Mouse (Mus musculus) MEL (cell line): ENCODE results near the gene Ofd1. TPM values are rescaled to one million over a fixed set of nuclear protein-coding genes. Genes with fewer than 3 reads are reported as not detected.

Source experiments
- DNase-seq: peaks from one replicate; pipeline ENCODE4 v3.0.0; 2011; ENCODE audit warnings: low read depth, low spot score
- H3K27ac ChIP-seq: 2 replicates; pipeline ENCODE4 v1.5.1; 2012; ENCODE audit warnings: low read depth, mild to moderate bottlenecking, control low read depth, low read length, moderate library complexity; ENCODE audit not compliant: control insufficient read depth
- H3K27me3 ChIP-seq, 2 experiments: fragments of 150-350 bp in 1 of 2; sonication (generic) in 1 of 2; 2 replicates each; pipeline ENCODE4 v1.6.1; 2012; ENCODE audit warnings: low read length in 2 of 2, mild to moderate bottlenecking in 2 of 2, improper control_type of control experiment in 1 of 2, moderate library complexity in 1 of 2; ENCODE audit not compliant: insufficient read depth in 2 of 2, control insufficient read depth in 1 of 2
- H3K36me3 ChIP-seq, 2 experiments: 2 replicates each; pipeline ENCODE4 v1.6.1; 2012 to 2014; ENCODE audit warnings: low read length in 2 of 2, improper control_type of control experiment in 1 of 2, inconsistent platforms in 1 of 2, mild to moderate bottlenecking in 1 of 2; ENCODE audit not compliant: insufficient read depth in 2 of 2, control insufficient read depth in 1 of 2
- H3K4me1 ChIP-seq, 2 experiments: fragments of 150-350 bp in 1 of 2; sonication (generic) in 1 of 2; 2 replicates each; pipeline ENCODE4 v1.6.1; 2012; ENCODE audit warnings: low read length in 2 of 2, improper control_type of control experiment in 1 of 2, mild to moderate bottlenecking in 1 of 2; ENCODE audit not compliant: insufficient read depth in 2 of 2, control insufficient read depth in 1 of 2
- H3K4me3 ChIP-seq, 2 experiments: fragments of 150-350 bp in 1 of 2; sonication (generic) in 1 of 2; 2 replicates each; pipeline ENCODE4 v1.5.1; 2012; ENCODE audit warnings: low read depth in 2 of 2, low read length in 2 of 2, mild to moderate bottlenecking in 2 of 2, moderate library complexity in 2 of 2, control low read depth in 1 of 2, improper control_type of control experiment in 1 of 2; ENCODE audit not compliant: control insufficient read depth in 1 of 2, insufficient read depth in 1 of 2
- H3K79me2 ChIP-seq: 2 replicates; pipeline ENCODE4 v1.6.1; 2012; ENCODE audit warnings: mild to moderate bottlenecking, low read length, moderate library complexity; ENCODE audit not compliant: control insufficient read depth, poor library complexity, insufficient read depth
- H3K9ac ChIP-seq: 2 replicates; pipeline ENCODE4 v1.6.1; 2012; ENCODE audit warnings: low read depth, mild to moderate bottlenecking, control low read depth, low read length, moderate library complexity; ENCODE audit not compliant: control insufficient read depth, poor library complexity, severe bottlenecking
- H3K9me3 ChIP-seq: fragments of 150-350 bp; sonication (generic); replicated peaks from 2 replicates; pipeline ENCODE4 v1.6.1; 2012; ENCODE audit warnings: mild to moderate bottlenecking, low read length, improper control_type of control experiment, moderate library complexity; ENCODE audit not compliant: insufficient read depth
- CHD1 ChIP-seq: IDR thresholded peaks from 2 replicates; pipeline ENCODE4 v1.6.1; 2012; ENCODE audit warnings: low read depth, mild to moderate bottlenecking, inconsistent platforms, low read length, improper control_type of control experiment
- CHD2 ChIP-seq: IDR thresholded peaks from 2 replicates; pipeline ENCODE4 v1.6.1; 2011; ENCODE audit warnings: low read length, improper control_type of control experiment
- CTCF ChIP-seq, 3 experiments: IDR thresholded peaks in 2 of 3; conservative IDR thresholded peaks in 1 of 3; 2 replicates each; pipeline ENCODE4 v1.5.1; 2011 to 2012; ENCODE audit warnings: low read length in 3 of 3, low read depth in 2 of 3, mild to moderate bottlenecking in 2 of 3, improper control_type of control experiment in 1 of 3, inconsistent platforms in 1 of 3, mixed read lengths in 1 of 3, moderate library complexity in 1 of 3; ENCODE audit not compliant: control insufficient read depth in 1 of 3, insufficient read depth in 1 of 3, poor library complexity in 1 of 3, severe bottlenecking in 1 of 3
- ELF1 ChIP-seq: IDR thresholded peaks from 2 replicates; pipeline ENCODE4 v1.6.1; 2014; ENCODE audit warnings: low read depth, mild to moderate bottlenecking, inconsistent platforms, low read length, improper control_type of control experiment, moderate library complexity
- EP300 ChIP-seq, 2 experiments: IDR thresholded peaks; 2 replicates each; pipeline ENCODE4 v1.6.1; 2011; ENCODE audit warnings: improper control_type of control experiment in 2 of 2, low read length in 2 of 2, low read depth in 1 of 2, mild to moderate bottlenecking in 1 of 2
- ETS1 ChIP-seq: IDR thresholded peaks from 2 replicates; pipeline ENCODE4 v1.6.1; 2012; ENCODE audit warnings: low read depth, mild to moderate bottlenecking, inconsistent platforms, low read length, improper control_type of control experiment, moderate library complexity
- GABPA ChIP-seq: IDR thresholded peaks from 2 replicates; pipeline ENCODE4 v1.6.1; 2012; ENCODE audit warnings: low read depth, mild to moderate bottlenecking, inconsistent platforms, low read length, improper control_type of control experiment, moderate library complexity
- GATA1 ChIP-seq: IDR thresholded peaks from 2 replicates; pipeline ENCODE4 v1.6.1; 2011; ENCODE audit warnings: low read depth, low read length, improper control_type of control experiment
- HCFC1 ChIP-seq: IDR thresholded peaks from 2 replicates; pipeline ENCODE4 v1.6.1; 2012; ENCODE audit warnings: low read depth, mild to moderate bottlenecking, inconsistent platforms, low read length, improper control_type of control experiment, moderate library complexity
- JUND ChIP-seq: IDR thresholded peaks from 2 replicates; pipeline ENCODE4 v1.6.1; 2011; ENCODE audit warnings: low read depth, mild to moderate bottlenecking, improper control_type of control experiment, low read length
- KAT2A ChIP-seq: conservative IDR thresholded peaks from 2 replicates; pipeline ENCODE4 v1.6.1; 2012; ENCODE audit warnings: low read depth, low read length, improper control_type of control experiment, inconsistent platforms
- MAFK ChIP-seq: IDR thresholded peaks from 2 replicates; pipeline ENCODE4 v1.6.1; 2011; ENCODE audit warnings: low read depth, mild to moderate bottlenecking, low read length, improper control_type of control experiment, borderline replicate concordance
- MAX ChIP-seq: IDR thresholded peaks from 2 replicates; pipeline ENCODE4 v1.6.1; 2011; ENCODE audit warnings: low read length, improper control_type of control experiment
- MEF2A ChIP-seq: IDR thresholded peaks from 2 replicates; pipeline ENCODE4 v1.6.1; 2014; ENCODE audit warnings: low read depth, mild to moderate bottlenecking, inconsistent platforms, low read length, improper control_type of control experiment; ENCODE audit not compliant: poor library complexity, insufficient replicate concordance, severe bottlenecking; ENCODE audit errors: extremely low read depth
- MXI1 ChIP-seq: IDR thresholded peaks from 2 replicates; pipeline ENCODE4 v1.6.1; 2011; ENCODE audit warnings: mild to moderate bottlenecking, low read depth, low read length, improper control_type of control experiment
- MYB ChIP-seq: IDR thresholded peaks from 2 replicates; pipeline ENCODE4 v1.6.1; 2011; ENCODE audit warnings: mild to moderate bottlenecking, low read depth, low read length, improper control_type of control experiment
- MYC ChIP-seq: IDR thresholded peaks from 2 replicates; pipeline ENCODE4 v1.6.1; 2011; ENCODE audit warnings: low read depth, mild to moderate bottlenecking, low read length, improper control_type of control experiment, moderate library complexity
- NRF1 ChIP-seq: IDR thresholded peaks from 2 replicates; pipeline ENCODE4 v1.6.1; 2014; ENCODE audit warnings: low read depth, mild to moderate bottlenecking, inconsistent platforms, low read length, improper control_type of control experiment, moderate library complexity; ENCODE audit not compliant: poor library complexity, insufficient read depth, severe bottlenecking
- POLR2A ChIP-seq, 2 experiments: IDR thresholded peaks; 2 replicates each; pipeline ENCODE4 v1.6.1; 2011 to 2012; ENCODE audit warnings: low read length in 2 of 2, mild to moderate bottlenecking in 2 of 2, control low read depth in 1 of 2, improper control_type of control experiment in 1 of 2, low read depth in 1 of 2, moderate library complexity in 1 of 2; ENCODE audit not compliant: control insufficient read depth in 1 of 2, insufficient read depth in 1 of 2, poor library complexity in 1 of 2
- POLR2AphosphoS5 ChIP-seq: IDR thresholded peaks from 2 replicates; pipeline ENCODE4 v1.6.1; 2012; ENCODE audit warnings: low read depth, borderline replicate concordance, mild to moderate bottlenecking, inconsistent platforms, low read length, moderate library complexity, mixed read lengths
- RAD21 ChIP-seq: IDR thresholded peaks from 2 replicates; pipeline ENCODE4 v1.6.1; 2011; ENCODE audit warnings: mild to moderate bottlenecking, low read depth, low read length, improper control_type of control experiment
- RCOR1 ChIP-seq: IDR thresholded peaks from 2 replicates; pipeline ENCODE4 v1.6.1; 2012; ENCODE audit warnings: low read depth, mild to moderate bottlenecking, inconsistent platforms, low read length, improper control_type of control experiment
- SMC3 ChIP-seq: IDR thresholded peaks from 2 replicates; pipeline ENCODE4 v1.6.1; 2011; ENCODE audit warnings: low read depth, low read length, improper control_type of control experiment
- TBP ChIP-seq: IDR thresholded peaks from 2 replicates; pipeline ENCODE4 v1.8.0; 2011; ENCODE audit warnings: low read depth, low read length, improper control_type of control experiment
- ZKSCAN1 ChIP-seq: IDR thresholded peaks from 2 replicates; pipeline ENCODE4 v1.6.1; 2012; ENCODE audit warnings: low read depth, mild to moderate bottlenecking, inconsistent platforms, low read length, improper control_type of control experiment, moderate library complexity
- ZMIZ1 ChIP-seq: IDR thresholded peaks from 2 replicates; pipeline ENCODE4 v1.6.1; 2012; ENCODE audit warnings: low read depth, mild to moderate bottlenecking, inconsistent platforms, low read length, improper control_type of control experiment, moderate library complexity
- ZNF384 ChIP-seq: IDR thresholded peaks from 2 replicates; pipeline ENCODE4 v1.6.1; 2012; ENCODE audit warnings: low read depth, mild to moderate bottlenecking, inconsistent platforms, low read length, improper control_type of control experiment
- polyA plus RNA-seq, 2 experiments: library from polyadenylated mRNA; stranded (reverse) in 1 of 2; unstranded in 1 of 2; fragments of >175 nt in 1 of 2; fragments of >200 nt in 1 of 2; gene quantifications; 2 replicates each; pipeline versions ENCODE4 v1.2.1 to v1.2.4; 2012; ENCODE audit warnings: low replicate concordance in 2 of 2, low read depth in 1 of 2; ENCODE audit not compliant: insufficient read length in 2 of 2, insufficient read depth in 1 of 2, missing spikeins in 1 of 2
- total RNA-seq: library from RNA; depleted of rRNA; stranded (reverse); fragments of 300-350 nt; gene quantifications from 2 replicates; pipeline ENCODE4 v1.2.3, GENCODE M21; 2012

The Ofd1 gene
- total and polyA plus RNA-seq, 3 experiments, result 39.1 to 65.0 (median 43.8) TPM

GRCm38 (mm10) chrX:166354913-166355312 lies 85.6 kb downstream of the Ofd1 start:
- H3K4me3 ChIP-seq, result no peak overlapping the region
- no peak for TF ChIP-seq POLR2AphosphoS5
- TF ChIP-seq MYC, result no peak
- TF ChIP-seq RCOR1, result no peak
- TF ChIP-seq NRF1, result no peak
- TF ChIP-seq MAFK, result no peak
- TF ChIP-seq KAT2A, result no peak
- TF ChIP-seq CTCF (IDR thresholded peaks at IDR 0.05 in 2 of 3, conservative IDR thresholded peaks at IDR 0.05 in 1 of 3; ENCODE audit: control insufficient read depth in 1 of 3, insufficient read depth in 1 of 3, low read depth in 2 of 3, low read length in 3 of 3, poor library complexity in 1 of 3, severe bottlenecking in 1 of 3), result no peak
- TF ChIP-seq EP300 (IDR thresholded peaks at IDR 0.05; ENCODE audit: low read depth in 1 of 2, low read length in 2 of 2), result no peak
- TF ChIP-seq MYB, result no peak
- TF ChIP-seq ZMIZ1, result no peak
- TF ChIP-seq MAX, result no peak
- no peak for TF ChIP-seq ETS1
- TF ChIP-seq CHD1, result no peak
- TF ChIP-seq HCFC1, result no peak
- TF ChIP-seq GABPA, result no peak
- TF ChIP-seq, all 39 proteins: peak for 0
- no peaks in the 10 kb centered on the region for H3K27me3 ChIP-seq
- no peak overlapping the region for H3K9ac ChIP-seq
- no peaks in the 10 kb centered on the region for H3K9me3 ChIP-seq
- no peaks in the 10 kb centered on the region for H3K79me2 ChIP-seq
- H3K27ac ChIP-seq, result no peak overlapping the region
- peak; percentile 33 for DNase-seq
- no peaks in the 10 kb centered on the region for H3K4me1 ChIP-seq
- H3K36me3 ChIP-seq, result peaks cover 22 to 64% of the 10 kb centered on the region in 2 experiments

- H3K36me3 ChIP-seq, result peaks cover 15 to 54% of the 10 kb centered on the region in 2 experiments
- H3K9ac ChIP-seq, result no peak overlapping the region
- peak; percentile 28 for DNase-seq
- H3K4me1 ChIP-seq, result no peaks in the 10 kb centered on the region
- no peaks in the 10 kb centered on the region for H3K79me2 ChIP-seq
- H3K27me3 ChIP-seq, result no peaks in the 10 kb centered on the region
- no peak overlapping the region for H3K27ac ChIP-seq
- TF ChIP-seq ZNF384 (no peak), POLR2A (IDR thresholded peaks at IDR 0.05; ENCODE audit: control insufficient read depth in 1 of 2, insufficient read depth in 1 of 2, low read depth in 1 of 2, low read length in 2 of 2, poor library complexity in 1 of 2) (no peak), MXI1 (no peak), CHD2 (no peak), CHD1 (no peak), JUND (no peak), SMC3 (no peak), MAX (no peak), MEF2A (no peak), HCFC1 (no peak), EP300 (IDR thresholded peaks at IDR 0.05; ENCODE audit: low read depth in 1 of 2, low read length in 2 of 2) (no peak), ELF1 (no peak), RAD21 (no peak), POLR2AphosphoS5 (no peak), GATA1 (no peak), TBP (no peak), ZKSCAN1 (no peak)
- H3K9me3 ChIP-seq, result no peaks in the 10 kb centered on the region
- H3K4me3 ChIP-seq, result no peak overlapping the region
Measured at GRCm38 (mm10) chrX:166353412-166353811, 87.1 kb downstream of the Ofd1 start.
